Mouse (Mus musculus): ENCODE data around the gene Zfp189.
"Not testable (repeated sequence)": the region's sequence is repeated elsewhere in the genome, so short reads cannot be mapped to it uniquely, and the experiment has no call there.

Zfp189 gene

GRCm38 (mm10) chr4:49520572-49521340, at the start of gene Zfp189, which contains the start of gene Mrpl50:
Zfp189 (plus strand) TSS chr4:49521176.
Mrpl50 (minus strand) TSS chr4:49521093.
- DNase-seq, result peak; percentile 95 to 96

- no peak for DNase-seq
Observed at GRCm38 (mm10) chr4:49473435-49474100, 47.4 kb upstream of the Zfp189 start, which contains the start of gene Acnat1. Acnat1 (minus strand) TSS chr4:49473912.

- no peak for DNase-seq
Observed at GRCm38 (mm10) chr4:49474583-49474982, 46.4 kb upstream of the Zfp189 start.

- DNase-seq, result peak; percentile 3 to 9
Observed at GRCm38 (mm10) chr4:49478118-49478877, 42.7 kb upstream of the Zfp189 start.

GRCm38 (mm10) chr4:49479035-49479434, 41.9 kb upstream of the Zfp189 start:
- not testable (repeated sequence) for DNase-seq

- DNase-seq, result no peak
Observed at GRCm38 (mm10) chr4:49480104-49480760, 40.7 kb upstream of the Zfp189 start.

GRCm38 (mm10) chr4:49480896-49481295, 40.1 kb upstream of the Zfp189 start:
- no peak for DNase-seq

GRCm38 (mm10) chr4:49485442-49485841, 35.5 kb upstream of the Zfp189 start:
- no peak for DNase-seq

- not testable (repeated sequence) for DNase-seq
Observed at GRCm38 (mm10) chr4:49485934-49486650, 34.9 kb upstream of the Zfp189 start.

- no peak for DNase-seq
Observed at GRCm38 (mm10) chr4:49503563-49503962, 17.4 kb upstream of the Zfp189 start.

GRCm38 (mm10) chr4:49506386-49506785, 14.6 kb upstream of the Zfp189 start, which contains the start of gene Baat:
Baat (minus strand) TSS chr4:49506557.
- DNase-seq, result no peak

- no peak for DNase-seq
Observed at GRCm38 (mm10) chr4:49509183-49509582, 11.8 kb upstream of the Zfp189 start.

GRCm38 (mm10) chr4:49510236-49510835, 10.6 kb upstream of the Zfp189 start:
- not testable (repeated sequence) for DNase-seq

GRCm38 (mm10) chr4:49512636-49513035, 8.3 kb upstream of the Zfp189 start:
- DNase-seq, result no peak

- DNase-seq, result no peak
Observed at GRCm38 (mm10) chr4:49514441-49514840, 6.5 kb upstream of the Zfp189 start.

GRCm38 (mm10) chr4:49519476-49519875, 1.5 kb upstream of the Zfp189 start:
- peak in 1 of 2 experiments; percentile 8 for DNase-seq

GRCm38 (mm10) chr4:49521346-49521745, 370 bp downstream of the Zfp189 start:
- no peak for DNase-seq

GRCm38 (mm10) chr4:49522576-49522975, 1.6 kb downstream of the Zfp189 start:
- DNase-seq, result peak; percentile 38 to 63

GRCm38 (mm10) chr4:49535036-49535435, 14.1 kb downstream of the Zfp189 start:
- no peak for DNase-seq

GRCm38 (mm10) chr4:49535675-49536294, 14.8 kb downstream of the Zfp189 start:
- DNase-seq, result no peak

- DNase-seq, result no peak
Observed at GRCm38 (mm10) chr4:49536671-49537070, 15.7 kb downstream of the Zfp189 start.

All from cerebellum, postnatal 10 days (tissue).